Mouse (Mus musculus) liver, embryonic 14.5 days (tissue): ENCODE results near the gene Gpr141.

ENCODE experiments used
- CTCF ChIP-seq: IDR thresholded peaks from 2 replicates; pipeline ENCODE4 v1.5.1; 2016; ENCODE audit warnings: antibody characterized with exemption, low read depth, control low read depth
- EP300 ChIP-seq: IDR thresholded peaks from 2 replicates; pipeline ENCODE4 v1.6.1; 2016; ENCODE audit warnings: antibody characterized with exemption, low read depth

DNA sequence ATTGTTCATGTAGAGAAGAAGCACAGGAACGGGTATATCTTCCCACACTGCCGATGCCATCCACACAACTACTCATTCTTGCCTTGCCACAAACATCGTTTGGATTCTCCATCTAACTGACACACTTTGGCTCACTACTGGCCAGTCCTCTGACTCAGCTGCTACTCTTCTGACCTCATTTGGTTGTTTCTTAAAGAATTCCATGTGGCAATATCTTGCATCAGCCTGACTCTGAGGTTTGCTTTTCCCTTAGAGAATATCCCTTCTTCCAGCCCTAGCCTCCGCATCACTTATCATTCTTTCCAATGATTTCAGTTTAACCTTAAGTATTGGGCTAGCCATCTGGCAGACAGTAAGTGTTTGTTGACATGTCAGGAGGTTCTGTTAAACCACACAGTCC lies 59.8 kb downstream of the Gpr141 start:
- TF ChIP-seq CTCF (no peak), EP300 (no peak)
